Mouse (Mus musculus) G1E (cell line): ENCODE measurements around the gene Pdss1.

ENCODE experiments used
- CTCF ChIP-seq: IDR thresholded peaks from 2 replicates; pipeline ENCODE4 v1.5.1; 2012; ENCODE audit warnings: low read depth, low read length, inconsistent platforms, mixed read lengths
- GATA2 ChIP-seq: IDR thresholded peaks from 2 replicates; pipeline ENCODE4 v1.6.1; 2012; ENCODE audit warnings: low read depth, low read length, inconsistent platforms, borderline replicate concordance

GRCm38 (mm10) chr2:22851900-22852299 lies 43.4 kb upstream of the Pdss1 start:
- no peak for TF ChIP-seq CTCF
- no peak for TF ChIP-seq GATA2
